Mouse (Mus musculus) adrenal gland, postnatal 4 days (tissue): ENCODE measurements around the gene Ankrd65. TPM values are rescaled to one million over a fixed set of nuclear protein-coding genes. Genes with fewer than 3 reads are reported as not detected.

Experiments
- DNase-seq, 2 experiments: peaks; one replicate each; pipeline ENCODE4 v3.0.0; 2021 to 2022; ENCODE audit warnings: low spot score in 2 of 2, mixed read lengths in 2 of 2
- total RNA-seq, 2 experiments: library from RNA; stranded (reverse); gene quantifications; 2 replicates each; pipeline ENCODE4 v1.2.3; 2021

Gene Ankrd65
- total RNA-seq, 2 experiments from 2014 or later: not detected

- DNase-seq: peak; percentile 82 to 91
Measured at GRCm38 (mm10) chr4:155811929-155812664, 21.9 kb downstream of the Ankrd65 start, which contains the start of gene Ccnl2. Gene Ccnl2 (plus strand): TSS chr4:155812489.

GRCm38 (mm10) chr4:155812665-155813181 is 22.5 kb downstream of the Ankrd65 start:
- DNase-seq: no peak

GRCm38 (mm10) chr4:155817533-155817932 is 27.3 kb downstream of the Ankrd65 start:
- no peak for DNase-seq

- no peak for DNase-seq
Measured at GRCm38 (mm10) chr4:155821025-155821424, 30.8 kb downstream of the Ankrd65 start.

- DNase-seq: no peak
Measured at GRCm38 (mm10) chr4:155823443-155823842, 33.2 kb downstream of the Ankrd65 start.

- no peak for DNase-seq
Measured at GRCm38 (mm10) chr4:155829866-155830265, 39.6 kb downstream of the Ankrd65 start.

- DNase-seq: no peak
Measured at GRCm38 (mm10) chr4:155830596-155830995, 40.4 kb downstream of the Ankrd65 start.

GRCm38 (mm10) chr4:155831205-155831766 is 41.0 kb downstream of the Ankrd65 start, which contains the start of gene Aurkaip1:
Gene Aurkaip1 (plus strand): TSS chr4:155831272.
- DNase-seq: peak; percentile 86 to 95

- no peak for DNase-seq
Measured at GRCm38 (mm10) chr4:155831831-155832230, 41.6 kb downstream of the Ankrd65 start.

- no peak for DNase-seq
Measured at GRCm38 (mm10) chr4:155832321-155832720, 42.1 kb downstream of the Ankrd65 start.

GRCm38 (mm10) chr4:155833234-155833633 is 43.0 kb downstream of the Ankrd65 start:
- DNase-seq: no peak

- peak in 1 of 2 experiments; percentile 69 for DNase-seq
Measured at GRCm38 (mm10) chr4:155833836-155834235, 43.6 kb downstream of the Ankrd65 start.

- DNase-seq: no peak
Measured at GRCm38 (mm10) chr4:155837404-155838010, 47.3 kb downstream of the Ankrd65 start.

GRCm38 (mm10) chr4:155838187-155839153 is 48.2 kb downstream of the Ankrd65 start:
- DNase-seq: no peak

- peak; percentile 64 to 65 for DNase-seq
Measured at GRCm38 (mm10) chr4:155839483-155839910, 49.3 kb downstream of the Ankrd65 start, which contains the start of gene Mxra8. Gene Mxra8 (plus strand): TSS chr4:155839680.

- no peak for DNase-seq
Measured at GRCm38 (mm10) chr4:155840076-155841002, 50.1 kb downstream of the Ankrd65 start.

GRCm38 (mm10) chr4:155841003-155841454 is 50.8 kb downstream of the Ankrd65 start:
- DNase-seq: no peak

- DNase-seq: no peak
Measured at GRCm38 (mm10) chr4:155841651-155842270, 51.5 kb downstream of the Ankrd65 start.

GRCm38 (mm10) chr4:155843231-155843630 is 53.0 kb downstream of the Ankrd65 start:
- no peak for DNase-seq
